39 mouse cellular contexts compared by ENCODE assay signal in genomic region chr1:23120901-23121300, GRCm38 (mm10). TPM values are rescaled to one million over a fixed set of nuclear protein-coding genes. Genes with fewer than 3 reads are reported as not detected.
DNase-seq lines count a peak whose midpoint lies in the region; ATAC-seq and TF ChIP-seq lines count a peak whose summit lies in the region.
"Had no signal": no experiment of that assay in that cellular context is flagged by ENCODE, and none has a peak within 500 bp of the region (broad histone marks: within the 10 kb centered on the region; RNA-seq: fewer than 3 reads in every experiment).

No protein-coding gene starts in this region.

- no peak for ATAC-seq in lung, embryonic 14.5 days (ENCODE audit: insufficient read depth)
- no peak for ATAC-seq in midbrain, embryonic 11.5 days (ENCODE audit: low FRiP score)
- ATAC-seq: forebrain, embryonic 15.5 days; intestine, postnatal 0 days; liver, postnatal 0 days; midbrain, embryonic 16.5 days had no signal

- peak; percentile 94 for DNase-seq in heart, adult 11 months
- DNase-seq in heart, postnatal 36 days, result no peak
- peak; percentile 35 for DNase-seq in adipocyte (ENCODE audit: low spot score)
- DNase-seq in lung, embryonic 14.5 days, result peak; percentile 18
- DNase-seq in lung, postnatal 25 days (ENCODE audit: low spot score), result peak; percentile 32
- DNase-seq in kidney, postnatal 10 days, result no peak
- no peak for DNase-seq in midbrain, embryonic 11.5 days (ENCODE audit: low spot score, missing footprints)
- DNase-seq: adrenal gland, adult 2 months; B cell, adult 2 months; cerebellum, adult 8-10 months; cerebellum, postnatal 36 days; gastrocnemius, postnatal 10 days; heart, postnatal 10 days; kidney, postnatal 25 days; liver, postnatal 0 days; right cerebral cortex, postnatal 25 days; spleen, adult 18-20 months; thymus, postnatal 25 days had no signal

- H3K4me3 ChIP-seq in lung, embryonic 14.5 days (ENCODE audit: low read depth, low read length), result no peak overlapping the region
- H3K4me3 ChIP-seq in midbrain, embryonic 11.5 days (ENCODE audit: low read depth, low read length), result no peak overlapping the region
- H3K4me3 ChIP-seq: embryonic facial prominence, embryonic 13.5 days; forebrain, embryonic 10.5 days; forebrain, embryonic 15.5 days; heart, embryonic 12.5 days; hindbrain, embryonic 12.5 days; left cerebral cortex, adult 2 months; limb, embryonic 12.5 days; midbrain, embryonic 10.5 days had no signal

- H3K9ac ChIP-seq in lung, embryonic 14.5 days, result no peak overlapping the region
- H3K9ac ChIP-seq in midbrain, embryonic 11.5 days (ENCODE audit: low read length), result no peak overlapping the region
- H3K9ac ChIP-seq: embryonic facial prominence, embryonic 13.5 days; forebrain, embryonic 15.5 days; heart, embryonic 12.5 days; hindbrain, embryonic 12.5 days; limb, embryonic 12.5 days; liver, postnatal 0 days had no signal

- H3K36me3 ChIP-seq in lung, embryonic 14.5 days (ENCODE audit: insufficient read depth), result no peaks in the 10 kb centered on the region
- no peaks in the 10 kb centered on the region for H3K36me3 ChIP-seq in midbrain, embryonic 11.5 days (ENCODE audit: control insufficient read depth, insufficient read depth, low read length)
- H3K36me3 ChIP-seq: embryonic facial prominence, embryonic 13.5 days; forebrain, embryonic 10.5 days; forebrain, embryonic 15.5 days; heart, embryonic 12.5 days; hindbrain, embryonic 12.5 days; limb, embryonic 12.5 days; midbrain, embryonic 10.5 days had no signal

- 45% methylated on average over 4 of the region's 4 CpGs for WGBS in lung, embryonic 14.5 days
- WGBS in midbrain, embryonic 11.5 days, result 75% methylated on average over 4 of the region's 4 CpGs

- H3K27ac ChIP-seq in lung, embryonic 14.5 days (ENCODE audit: low read depth), result no peak overlapping the region
- no peak overlapping the region for H3K27ac ChIP-seq in midbrain, embryonic 11.5 days (ENCODE audit: low read depth, low read length)
- H3K27ac ChIP-seq: embryonic facial prominence, embryonic 13.5 days; forebrain, embryonic 10.5 days; forebrain, embryonic 15.5 days; hindbrain, embryonic 12.5 days; left cerebral cortex, adult 2 months; limb, embryonic 12.5 days; midbrain, embryonic 10.5 days had no signal

- 0 out of 2 replicates have a peak, but pooled peaks have one; percentile 6 for TF ChIP-seq CTCF in lung, embryonic 14.5 days (IDR thresholded peaks at IDR 0.05; ENCODE audit: low read depth)

- H3K4me2 ChIP-seq in lung, embryonic 14.5 days, result no peak overlapping the region
- H3K4me2 ChIP-seq in midbrain, embryonic 11.5 days, result no peak overlapping the region
- H3K4me2 ChIP-seq: embryonic facial prominence, embryonic 13.5 days; forebrain, embryonic 15.5 days; heart, embryonic 12.5 days; hindbrain, embryonic 12.5 days; limb, embryonic 12.5 days; liver, embryonic 11.5 days had no signal

- intact Hi-C loops in heart, postnatal 36 days (cut with DNase I), result no loop called here

- H3K4me1 ChIP-seq in lung, embryonic 14.5 days (ENCODE audit: insufficient read depth), result peaks cover 5% of the 10 kb centered on the region; the same call in 1 of the 2 replicates
- no peaks in the 10 kb centered on the region for H3K4me1 ChIP-seq in midbrain, embryonic 11.5 days (ENCODE audit: control insufficient read depth, insufficient read depth, low read length)
- H3K4me1 ChIP-seq: embryonic facial prominence, embryonic 13.5 days; forebrain, embryonic 10.5 days; forebrain, embryonic 15.5 days; hindbrain, embryonic 12.5 days; limb, embryonic 12.5 days; midbrain, embryonic 10.5 days had no signal

- H3K9me3 ChIP-seq in lung, embryonic 14.5 days (ENCODE audit: low read depth, low read length), result no peaks in the 10 kb centered on the region
- H3K9me3 ChIP-seq in midbrain, embryonic 11.5 days (ENCODE audit: control insufficient read depth, low read length), result no peaks in the 10 kb centered on the region
- H3K9me3 ChIP-seq: embryonic facial prominence, embryonic 13.5 days; forebrain, embryonic 10.5 days; forebrain, embryonic 15.5 days; heart, embryonic 12.5 days; hindbrain, embryonic 12.5 days; limb, embryonic 12.5 days; midbrain, embryonic 10.5 days had no signal

- no peaks in the 10 kb centered on the region for H3K27me3 ChIP-seq in lung, embryonic 14.5 days (ENCODE audit: insufficient read depth, low read length)
- H3K27me3 ChIP-seq in midbrain, embryonic 11.5 days (ENCODE audit: control insufficient read depth, insufficient read depth, low read length), result no peaks in the 10 kb centered on the region
- H3K27me3 ChIP-seq: embryonic facial prominence, embryonic 13.5 days; forebrain, embryonic 15.5 days; heart, embryonic 12.5 days; hindbrain, embryonic 12.5 days; limb, embryonic 12.5 days had no signal

RNA-seq across cellular contexts. Expression of gene 4933415F23Rik, which starts 18.8 kb away (rescaled TPM):
- total RNA-seq in heart, postnatal 36 days (2021), result not detected
- not detected in 2 replicates for polyA plus RNA-seq in lung, embryonic 14.5 days (2014; fragmentation: Nextera tagmentation; extraction: Ambion mirVana)
- polyA plus RNA-seq in midbrain, embryonic 11.5 days (2014; fragmentation: Nextera tagmentation; extraction: Ambion mirVana), result not detected in 2 replicates
- total RNA-seq: adrenal gland, adult 2 months; heart, adult 18-20 months; heart, postnatal 10 days; layer of hippocampus, adult 18-20 months; layer of hippocampus, postnatal 14 days; left cerebral cortex, adult 2 months; left cerebral cortex, postnatal 25 days; megakaryocyte progenitor cell, adult 5-6 weeks; neutrophil, adult 5-6 weeks had no signal
- polyA plus RNA-seq: adrenal gland, adult 2 months; embryonic facial prominence, embryonic 13.5 days; forebrain, embryonic 10.5 days; forebrain, embryonic 15.5 days; frontal cortex, adult 2 months; heart, embryonic 12.5 days; hindbrain, embryonic 12.5 days; intestine, postnatal 0 days; kidney, embryonic 14.5 days; limb, embryonic 12.5 days; liver, embryonic 11.5 days; liver, postnatal 0 days; midbrain, embryonic 10.5 days; neural tube, embryonic 11.5 days; stomach, embryonic 16.5 days had no signal

Comparison
In these comparisons a context has a peak if more than half of its experiments do, and no peak if none do; other contexts are left out.
1. DNase-seq: peak in heart, adult 11 months (single experiment), adipocyte (single experiment), lung, embryonic 14.5 days (single experiment) and lung, postnatal 25 days (single experiment); none in heart, postnatal 36 days (0 of 2), kidney, postnatal 10 days (single experiment) and midbrain, embryonic 11.5 days (single experiment).